Mouse (Mus musculus) right cerebral cortex, postnatal 36 days (tissue): ENCODE data around the gene Tmtc2.

ENCODE experiments used
- DNase-seq, 2 experiments: peaks; one replicate each; pipeline ENCODE4 v3.0.0; 2022; ENCODE audit warnings: low spot score in 2 of 2, mixed read lengths in 1 of 2

The Tmtc2 gene

DNA sequence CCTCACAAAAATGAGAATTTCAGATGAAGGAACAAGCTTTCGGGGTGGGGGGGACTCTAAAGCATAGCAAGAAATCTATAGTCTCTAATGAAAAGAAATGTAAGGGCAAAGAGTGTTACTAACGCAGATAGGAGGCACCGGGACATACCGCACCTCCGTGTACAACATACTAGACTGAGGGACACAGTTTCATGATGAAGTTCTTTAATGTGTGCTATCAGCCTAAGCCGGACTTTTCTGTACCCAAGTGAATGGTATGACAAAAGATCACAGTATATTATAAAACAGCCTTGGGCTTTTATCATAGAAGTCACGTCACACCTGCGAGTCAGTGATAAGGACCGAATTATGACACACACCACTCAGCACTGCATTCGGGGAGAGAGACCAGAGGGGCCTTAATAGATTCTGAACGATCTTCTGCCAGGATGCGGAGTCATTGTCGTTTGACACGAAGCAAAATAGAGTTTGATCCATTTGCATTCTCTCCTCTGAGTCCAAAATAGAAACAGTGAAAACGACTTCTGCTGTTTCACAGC, 156.3 kb downstream of the Tmtc2 start:
- DNase-seq = no peak

DNA sequence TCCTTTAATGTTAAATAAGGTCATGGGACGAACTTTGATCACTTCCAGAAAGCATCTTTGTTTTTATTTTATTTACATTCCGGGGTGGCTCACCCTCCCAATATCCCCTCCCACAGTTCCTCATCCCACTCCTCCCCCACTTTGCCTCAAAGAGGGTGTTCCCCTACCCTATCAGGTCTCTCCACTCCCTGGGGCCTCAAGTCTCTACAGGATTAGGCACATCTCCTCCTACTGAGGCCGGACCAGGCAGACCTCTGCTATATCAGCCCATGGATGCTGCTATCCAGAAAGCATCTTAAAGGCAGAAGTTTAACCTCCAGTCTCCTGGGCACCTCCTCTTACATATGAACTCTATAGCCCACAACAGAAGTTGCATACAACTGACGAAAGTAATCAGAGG, 157.7 kb downstream of the Tmtc2 start:
- DNase-seq = no peak

DNA sequence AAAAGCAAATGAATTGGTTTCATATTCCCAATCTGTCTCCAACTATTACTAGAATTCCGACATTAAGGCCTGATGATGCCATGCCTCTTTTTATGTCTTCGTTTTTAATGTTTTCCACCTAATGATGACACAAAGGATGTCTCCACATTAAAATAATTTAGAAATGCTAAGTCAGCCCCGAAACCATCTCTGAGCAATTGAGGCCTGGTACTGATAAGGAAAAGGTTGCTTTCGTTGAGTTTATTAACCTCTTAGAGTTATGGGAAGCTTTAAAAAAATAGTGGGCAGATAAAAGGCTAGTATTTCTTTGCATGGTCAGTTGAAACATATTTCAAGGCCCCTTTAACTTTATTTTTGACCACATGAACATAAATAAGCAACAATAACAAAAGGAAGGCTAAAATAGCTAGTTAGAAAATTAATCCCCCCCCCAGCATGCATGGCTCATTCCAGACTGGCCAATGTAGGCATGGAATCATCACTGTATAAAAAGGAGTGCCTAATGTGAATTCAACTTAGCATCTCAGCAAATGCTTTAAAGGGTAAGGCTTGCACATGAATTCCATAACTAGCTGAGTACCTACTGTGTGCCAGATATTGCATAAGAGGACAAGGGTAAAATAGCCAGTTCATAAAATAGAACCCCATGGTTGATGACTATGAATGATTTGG, 168.3 kb downstream of the Tmtc2 start:
- no peak for DNase-seq

DNA sequence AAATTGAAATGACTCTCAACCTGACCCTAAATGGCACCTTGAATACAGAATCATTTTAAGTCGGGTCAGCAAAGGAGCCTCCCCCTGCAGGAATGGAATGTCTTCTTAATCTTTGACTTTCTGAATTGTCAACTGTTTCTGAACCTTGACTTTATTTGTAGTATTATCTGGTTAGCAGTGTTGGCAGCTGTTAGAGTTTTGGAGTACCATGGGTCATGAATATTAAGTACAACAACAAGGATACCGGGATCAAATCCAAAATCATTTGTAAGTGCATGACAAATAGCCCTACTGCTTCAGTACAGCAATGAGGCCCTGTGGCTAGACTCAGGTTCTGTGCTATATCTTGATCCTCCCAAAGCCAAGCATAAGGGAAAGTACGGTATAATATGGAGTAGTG, 170.3 kb downstream of the Tmtc2 start:
- no peak for DNase-seq

DNA sequence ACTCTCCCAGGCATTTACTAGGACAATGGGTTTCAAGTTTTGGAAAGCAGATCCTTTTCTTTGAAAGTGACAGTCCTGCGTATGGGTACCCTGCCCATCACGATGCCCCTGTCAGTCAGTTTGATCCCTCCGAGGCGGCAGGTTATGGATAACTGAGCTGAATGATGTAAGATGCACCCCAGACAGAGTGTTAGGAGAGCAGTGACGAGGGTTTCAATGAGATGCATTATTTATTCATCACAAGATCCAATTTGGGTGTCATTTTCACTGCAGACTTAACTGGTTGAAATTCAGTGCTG, 171.8 kb downstream of the Tmtc2 start:
- DNase-seq = no peak

DNA sequence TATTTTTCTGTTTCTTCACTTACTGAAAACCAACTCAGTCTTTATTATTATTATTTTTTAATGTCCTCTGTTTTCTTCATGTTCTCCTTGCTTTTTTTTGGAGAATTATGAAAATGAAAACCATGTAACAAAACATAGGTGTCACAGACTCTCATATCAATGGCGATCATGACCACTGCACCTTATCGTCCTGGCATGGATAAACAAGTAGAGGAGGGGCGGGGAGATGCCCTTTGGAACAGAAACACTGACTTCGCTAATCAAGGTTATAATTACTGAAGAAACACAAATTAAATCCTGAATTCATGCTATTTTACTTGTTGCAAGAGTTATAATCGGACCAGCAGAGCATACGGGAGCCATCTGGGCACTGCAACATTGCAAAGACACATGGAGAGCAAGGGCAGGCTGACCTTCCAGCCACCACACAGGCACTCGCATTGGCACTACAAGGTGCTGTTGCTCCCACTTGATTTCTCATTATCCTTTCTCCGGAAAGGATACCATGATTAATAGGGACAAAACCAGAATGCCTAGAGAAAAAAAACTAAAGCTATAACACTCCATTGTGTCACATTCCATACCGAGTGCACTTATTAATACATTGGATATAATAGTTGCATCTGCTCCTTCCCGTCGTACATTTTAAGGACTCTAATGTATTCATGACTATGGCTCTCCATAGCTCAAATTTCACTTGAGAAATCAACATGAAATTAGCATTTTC, 172.3 kb downstream of the Tmtc2 start:
- no peak for DNase-seq

DNA sequence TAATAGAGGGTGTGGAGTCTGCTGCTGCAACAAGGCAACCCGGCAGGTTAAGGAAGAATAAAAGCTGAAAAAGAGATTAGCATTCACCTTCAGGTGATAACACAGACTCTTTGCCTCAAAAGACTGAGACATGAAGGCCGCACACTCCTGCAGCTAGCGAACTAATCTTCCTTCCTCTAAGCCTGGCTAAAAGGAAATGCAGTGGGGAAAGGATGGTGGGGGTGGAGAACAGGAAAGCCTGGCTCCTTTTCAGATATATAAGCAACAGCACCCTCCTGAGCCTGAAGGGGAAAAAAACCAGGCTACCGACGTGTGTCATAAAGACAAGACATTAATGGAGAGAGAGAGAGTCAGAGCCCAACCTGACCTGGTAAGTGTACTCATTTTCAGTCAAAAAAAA, 174.9 kb downstream of the Tmtc2 start:
- no peak for DNase-seq

DNA sequence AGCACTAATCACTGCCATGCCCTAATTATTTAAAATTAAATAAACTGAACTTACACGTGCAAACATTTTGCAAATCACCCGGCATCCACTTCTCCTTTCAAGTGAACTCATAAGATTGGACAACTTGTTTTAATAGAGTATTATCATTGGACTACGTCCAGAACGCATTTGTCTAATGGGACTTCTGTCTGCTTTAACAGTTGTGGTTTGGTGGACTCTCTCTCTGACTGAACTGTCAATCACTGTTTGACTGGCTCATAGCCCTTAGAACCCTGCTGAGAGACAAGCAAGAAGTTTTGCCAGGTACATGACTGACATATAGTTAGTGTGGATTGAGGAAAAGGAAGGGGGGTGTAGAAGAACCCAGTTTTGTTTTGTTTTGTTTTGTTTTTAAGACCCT, 190.2 kb downstream of the Tmtc2 start:
- no peak for DNase-seq

DNA sequence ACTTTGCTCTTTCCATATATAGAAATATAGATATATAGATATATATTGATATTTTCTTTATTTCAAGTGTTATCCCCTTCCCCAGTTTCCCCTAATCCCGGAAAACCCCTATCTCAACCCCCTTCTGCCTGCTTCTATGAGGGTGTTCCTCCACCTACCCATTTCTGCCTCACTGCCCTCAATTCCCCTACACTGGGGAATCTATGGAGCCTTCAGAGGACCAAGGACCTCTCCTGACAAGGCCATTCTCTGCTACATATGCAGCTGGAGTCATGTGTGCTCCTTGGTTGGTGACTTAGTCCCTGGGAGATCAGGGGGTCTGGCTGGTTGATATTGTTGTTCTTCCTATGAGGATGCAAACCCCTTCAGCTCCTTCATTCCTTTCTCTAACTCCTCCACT, 192.5 kb downstream of the Tmtc2 start:
- no peak for DNase-seq

DNA sequence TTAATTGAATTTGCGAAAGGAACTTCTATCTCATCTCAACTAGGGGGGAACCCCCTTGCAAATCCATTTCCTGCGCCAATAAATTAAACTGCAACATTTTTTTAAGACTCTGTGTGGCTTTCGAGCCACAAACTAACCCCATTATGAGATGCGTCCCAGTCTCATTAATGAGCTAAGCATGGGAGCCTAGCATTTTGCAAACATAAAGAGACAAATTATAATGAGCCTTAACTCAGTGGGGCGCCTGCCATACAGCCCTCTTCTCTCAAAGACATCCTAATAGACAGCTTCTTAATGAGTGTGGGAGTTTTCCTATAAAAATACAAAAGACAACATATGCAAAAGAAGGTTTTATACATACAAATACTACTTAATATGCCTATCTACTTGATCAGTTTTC, 193.0 kb downstream of the Tmtc2 start:
- no peak for DNase-seq

DNA sequence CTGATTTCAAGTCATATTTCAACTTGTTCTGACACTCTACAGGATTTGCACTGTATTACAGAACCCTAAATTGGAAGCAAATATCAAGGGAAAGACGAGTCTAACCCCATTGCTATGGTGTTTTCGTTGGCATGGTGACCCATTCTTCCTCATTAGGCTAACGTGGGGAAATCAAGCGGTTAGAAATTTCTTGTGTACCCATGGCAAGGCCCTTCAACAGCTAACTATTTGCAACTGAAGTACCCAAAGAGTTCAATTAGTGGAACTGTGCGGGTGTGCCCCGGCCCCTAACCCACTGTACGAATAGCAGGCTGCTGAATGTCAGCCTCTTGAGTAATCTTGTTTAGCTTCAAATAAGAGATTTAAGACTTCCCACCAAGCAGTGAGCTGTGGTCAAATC, 193.7 kb downstream of the Tmtc2 start:
- DNase-seq = no peak

DNA sequence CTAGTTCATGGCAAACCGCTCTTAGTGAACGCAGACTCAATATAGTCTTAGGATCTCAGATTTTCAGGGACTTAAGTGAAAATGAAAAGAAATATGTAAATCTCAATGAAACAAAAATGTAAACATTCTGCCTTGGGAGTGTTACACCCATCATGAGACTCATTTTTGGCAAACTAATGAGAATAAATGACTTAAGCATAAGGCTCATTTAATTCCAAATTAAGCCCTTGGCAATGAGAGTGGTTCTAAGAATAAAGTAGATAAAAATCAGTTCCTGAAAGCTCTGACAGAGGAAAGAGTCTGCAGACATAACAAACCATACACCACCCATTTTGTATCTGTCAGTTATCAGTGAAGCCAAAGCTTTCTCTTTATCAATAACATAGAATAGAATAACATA, 196.5 kb downstream of the Tmtc2 start:
- DNase-seq = no peak

DNA sequence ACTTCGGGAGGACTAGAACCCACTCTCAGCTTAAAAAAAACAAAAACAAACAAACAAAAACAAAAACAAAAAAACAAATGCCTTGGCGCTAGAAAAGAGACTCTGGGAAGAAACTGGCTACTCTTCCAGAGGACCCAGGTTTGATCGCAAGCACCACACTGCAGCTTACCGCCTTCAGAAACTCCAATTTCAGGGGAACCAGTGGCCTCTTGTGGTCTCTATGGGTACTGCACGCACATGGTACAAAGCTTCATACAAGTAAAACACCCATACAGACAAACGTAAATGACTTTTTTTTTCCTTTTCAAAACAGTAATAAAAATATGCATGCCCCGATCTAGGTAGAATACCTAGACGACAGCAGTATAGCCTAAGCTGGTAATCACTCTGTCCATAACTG, 201.0 kb downstream of the Tmtc2 start:
- DNase-seq = no peak

DNA sequence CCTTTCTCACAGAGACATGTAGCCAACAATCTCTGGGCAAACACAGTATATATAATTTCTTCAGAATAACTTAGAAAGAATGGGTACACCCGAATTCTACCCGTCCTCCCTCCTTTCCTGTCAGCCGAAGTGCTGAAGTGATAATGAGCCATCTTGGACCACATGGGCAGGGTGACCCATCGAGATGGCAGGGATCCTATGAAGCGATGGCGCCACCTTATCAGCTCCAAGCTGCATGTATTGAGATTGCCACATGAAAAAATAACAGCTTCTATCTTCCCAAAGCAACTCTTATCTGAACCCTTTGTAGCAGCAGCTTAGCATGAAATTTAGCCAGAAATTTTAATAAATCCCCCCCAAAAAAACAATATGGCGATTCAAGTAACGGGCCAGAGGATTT, 206.0 kb downstream of the Tmtc2 start:
- no peak for DNase-seq

DNA sequence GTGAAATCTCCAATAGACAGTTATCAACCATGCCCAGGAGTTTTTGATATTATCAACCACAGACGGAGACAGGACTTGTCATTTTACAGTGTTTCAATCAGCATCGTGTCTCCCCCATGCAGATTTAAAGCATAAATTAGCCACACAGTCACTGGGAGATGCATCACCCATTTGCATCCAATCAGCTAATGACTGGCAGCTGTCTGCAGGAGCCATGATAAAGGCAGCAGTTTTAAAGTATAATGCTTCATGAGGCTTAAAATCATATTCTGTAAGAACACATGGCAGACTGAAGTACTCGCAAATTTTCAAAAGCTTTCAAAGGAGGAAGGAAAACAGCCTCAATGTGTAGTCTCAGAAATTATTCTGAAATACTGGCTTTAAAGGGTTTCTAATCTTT, 209.8 kb downstream of the Tmtc2 start:
- DNase-seq = no peak

DNA sequence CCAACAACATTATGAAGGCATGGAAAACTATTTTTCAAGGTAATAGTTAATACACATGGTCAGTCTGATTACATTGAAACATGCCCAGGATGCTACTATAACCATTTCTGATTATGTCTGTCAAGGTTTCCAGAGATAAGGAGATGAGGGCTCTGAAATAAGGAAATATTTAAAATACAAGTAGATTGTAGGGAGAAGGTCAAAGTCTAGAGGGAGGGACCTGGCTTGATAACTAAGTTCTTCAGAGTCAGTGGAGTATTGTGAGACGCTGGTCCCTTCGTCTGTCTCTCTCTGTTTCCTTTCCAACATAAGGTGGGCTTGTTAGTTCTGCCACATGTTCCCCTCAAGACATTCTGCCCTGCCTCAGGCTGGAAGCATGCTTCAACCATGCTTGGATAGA, 223.9 kb downstream of the Tmtc2 start:
- no peak for DNase-seq

DNA sequence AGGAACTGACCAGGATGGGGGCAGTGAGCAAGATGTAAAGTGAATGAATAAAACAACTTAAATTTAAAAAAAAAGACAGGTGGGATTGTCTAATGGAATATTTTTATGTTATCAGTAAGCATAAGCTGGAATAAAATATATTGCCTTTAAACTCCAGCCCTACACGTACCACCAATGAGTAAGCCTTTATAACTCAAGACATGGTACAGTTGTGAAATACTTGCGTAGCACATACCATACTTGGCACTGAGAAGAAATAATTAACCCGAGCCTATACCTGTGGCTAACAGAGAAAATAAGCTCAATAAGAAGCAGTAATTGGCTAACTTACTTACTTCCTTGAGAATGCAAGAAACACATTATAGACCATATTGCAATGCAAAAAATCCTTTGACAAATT, 228.3 kb downstream of the Tmtc2 start:
- no peak for DNase-seq

DNA sequence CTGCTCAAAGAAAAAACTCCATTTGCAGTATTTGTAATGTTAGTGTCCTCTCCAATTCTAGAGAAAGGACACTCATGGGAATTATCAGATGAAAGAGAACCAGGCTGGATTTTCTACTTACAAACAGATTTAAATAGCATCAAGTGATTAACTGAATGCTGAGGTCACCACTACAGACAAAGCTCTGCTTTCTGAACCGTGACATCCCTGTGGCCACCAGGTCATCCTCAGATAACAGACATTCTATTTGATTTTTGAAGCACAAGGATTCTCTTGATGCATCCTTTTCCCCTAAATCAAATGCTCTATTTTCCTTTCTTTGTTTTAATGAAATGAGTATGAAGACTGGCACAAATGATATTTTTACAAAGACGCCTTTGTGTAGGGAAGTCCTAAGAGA, 241.4 kb downstream of the Tmtc2 start:
- DNase-seq = no peak

DNA sequence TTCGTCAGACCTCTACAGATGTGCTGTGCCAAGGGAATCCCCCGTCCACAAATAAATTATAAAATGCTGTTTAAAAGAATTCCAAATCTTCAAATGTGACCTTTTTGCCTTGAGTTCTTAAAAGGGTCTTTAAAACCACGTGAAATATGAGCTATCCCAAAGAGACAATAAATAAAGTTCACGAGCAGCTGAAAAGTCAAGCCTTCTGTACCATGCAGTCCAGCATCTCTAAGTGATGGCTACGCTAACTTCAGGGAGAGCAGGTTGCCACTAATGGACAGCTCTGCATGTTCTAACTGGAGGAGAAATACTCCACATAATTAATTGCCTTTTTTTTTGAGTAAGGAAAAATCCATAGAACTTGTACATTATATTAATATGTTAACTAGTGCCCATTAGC, 243.9 kb downstream of the Tmtc2 start:
- no peak for DNase-seq

DNA sequence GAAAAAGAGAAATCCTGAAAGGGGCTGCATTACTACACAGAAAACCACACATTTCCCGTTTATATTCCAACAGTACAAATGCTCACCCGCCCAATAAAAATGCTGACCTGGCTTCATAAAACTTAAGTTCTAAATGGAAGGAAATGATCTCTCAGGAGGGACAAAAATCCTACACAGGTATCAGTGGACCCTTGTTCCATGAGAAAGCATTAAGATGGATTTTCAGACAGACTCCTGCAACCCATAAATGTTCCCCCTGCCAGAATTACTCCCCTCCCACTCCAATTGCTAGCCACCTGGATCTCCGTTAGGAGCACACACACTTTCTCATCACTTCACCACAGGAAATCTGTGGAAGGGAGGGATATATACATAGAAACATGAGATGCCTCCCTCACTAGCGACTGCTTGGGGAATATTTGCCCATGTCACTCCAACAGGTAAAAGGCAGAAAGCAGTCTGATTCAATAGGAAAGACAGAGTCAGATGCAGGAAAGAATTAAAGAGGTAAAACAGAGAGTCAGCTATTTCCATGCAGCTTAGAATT, 250.5 kb downstream of the Tmtc2 start:
- DNase-seq = no peak

DNA sequence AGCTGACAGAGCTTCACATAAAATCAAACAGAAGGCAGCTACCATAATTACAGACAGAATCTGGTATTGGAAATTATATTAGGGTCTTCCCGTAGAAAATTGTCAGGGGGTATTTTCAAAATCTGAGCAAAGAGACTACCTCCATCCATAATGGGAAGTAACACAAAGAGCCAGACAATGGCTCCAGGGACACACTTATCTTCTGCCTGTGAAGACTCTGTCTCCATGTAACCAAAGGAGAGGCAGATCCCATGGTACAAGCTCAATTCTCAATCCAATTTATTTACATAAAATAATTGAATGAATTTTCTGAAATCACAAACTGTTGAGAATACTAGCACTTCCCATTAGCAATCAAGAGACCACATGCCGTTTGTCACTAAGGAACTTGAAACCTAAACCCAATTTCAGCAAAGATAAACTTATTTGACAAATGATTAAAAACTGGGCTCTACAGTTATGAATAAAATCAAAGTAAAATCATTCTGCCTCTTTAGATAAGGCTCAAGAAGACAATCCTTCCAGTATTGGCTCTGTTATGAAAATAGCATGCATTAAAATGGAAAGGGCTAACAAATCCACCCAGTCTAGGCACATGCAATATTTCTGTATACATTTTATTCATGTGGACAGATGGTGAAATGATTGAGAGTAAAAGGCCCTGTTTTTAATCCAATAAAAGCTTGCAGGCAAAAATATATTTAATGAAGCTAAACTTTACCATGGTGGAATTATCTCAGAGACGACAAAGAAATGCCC, 254.8 kb downstream of the Tmtc2 start:
- DNase-seq = no peak

DNA sequence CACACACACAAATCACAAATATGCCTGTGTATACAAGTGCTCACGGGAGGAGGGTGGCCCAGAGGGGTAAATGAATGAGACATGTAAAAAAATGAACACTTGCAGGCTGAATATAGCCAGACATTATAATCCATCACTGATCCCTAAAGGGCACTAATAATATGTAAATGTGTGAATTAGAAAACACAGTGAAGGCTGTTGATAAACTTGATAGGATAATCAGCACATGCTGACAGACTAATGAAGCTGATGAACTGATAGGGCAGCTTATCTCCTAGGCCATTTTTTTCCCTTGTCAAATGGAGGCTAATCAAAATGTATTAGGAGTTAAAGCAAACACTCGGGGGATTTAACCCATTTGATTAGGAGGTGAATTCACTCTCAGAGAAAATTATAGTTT, 255.4 kb downstream of the Tmtc2 start:
- DNase-seq = no peak

DNA sequence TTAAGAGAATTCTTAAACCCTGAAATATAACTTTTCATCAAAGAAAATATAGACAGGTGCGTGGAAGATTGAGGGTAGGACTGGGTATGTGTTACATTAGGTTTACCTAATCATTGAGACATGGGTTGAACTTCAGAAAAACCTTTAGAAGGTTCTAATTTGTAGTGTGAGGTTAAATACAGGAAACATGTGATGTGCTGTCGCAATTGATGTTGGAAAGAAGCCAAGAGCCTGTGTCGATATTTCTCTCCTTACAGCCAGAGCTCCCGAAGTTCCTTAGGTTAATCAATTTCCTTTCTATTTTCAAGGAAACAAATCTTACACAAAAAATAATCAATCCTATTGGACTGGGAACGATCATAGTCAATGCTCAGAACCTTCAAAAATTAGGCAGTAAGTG, 261.3 kb downstream of the Tmtc2 start:
- no peak for DNase-seq
